Mouse (Mus musculus): ENCODE data around the gene Rarres2. TPM values are rescaled to one million over a fixed set of nuclear protein-coding genes. Genes with fewer than 3 reads are reported as not detected.

Gene Rarres2
- total and polyA plus RNA-seq, 3 experiments = not detected

DNA sequence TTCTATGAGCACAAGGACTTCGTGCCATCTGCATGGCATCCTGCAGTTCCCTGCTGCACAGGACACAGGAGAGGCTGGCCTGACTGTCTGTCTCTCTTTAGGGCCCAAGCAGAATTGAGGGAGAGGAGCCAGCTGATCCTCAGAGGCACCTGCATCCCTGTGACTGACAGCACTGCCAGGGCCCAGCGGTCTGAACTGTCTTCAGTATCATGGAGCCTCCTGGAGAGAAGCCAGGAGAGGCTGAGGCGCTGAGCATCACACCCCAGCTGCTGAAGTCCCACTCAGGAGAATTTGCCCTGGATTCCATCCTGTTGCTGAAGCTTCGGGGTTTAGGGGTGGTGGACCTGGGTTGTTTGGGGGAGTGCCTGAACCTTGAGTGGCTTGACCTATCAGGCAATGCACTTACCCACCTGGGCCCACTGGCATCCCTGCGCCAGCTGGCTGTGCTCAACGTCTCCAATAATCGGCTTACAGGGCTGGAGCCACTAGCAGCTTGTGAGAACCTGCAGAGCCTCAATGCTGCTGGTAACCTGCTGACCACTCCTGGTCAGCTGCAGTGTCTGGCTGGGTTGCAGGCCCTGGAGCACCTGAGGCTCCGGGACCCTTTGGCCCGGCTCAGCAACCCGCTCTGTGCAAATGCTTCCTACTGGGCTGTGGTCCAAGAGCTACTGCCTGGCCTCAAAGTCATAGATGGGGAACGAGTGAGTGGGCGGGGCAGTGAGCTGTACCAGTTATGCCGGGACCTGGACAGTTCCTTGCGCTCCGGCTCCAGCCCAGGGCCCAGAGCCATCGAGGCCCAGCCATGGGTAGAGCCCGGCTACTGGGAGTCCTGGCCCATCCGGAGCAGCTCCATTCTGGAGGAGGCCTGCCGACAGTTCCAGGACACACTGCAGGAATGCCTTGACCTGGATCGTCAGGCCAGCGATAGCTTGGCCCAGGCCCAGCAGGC, 4.3 kb downstream of the Rarres2 start:
- no peak for TF ChIP-seq MAZ (IDR thresholded peaks at IDR 0.05; ENCODE audit: low read depth, low read length)
- TF ChIP-seq POLR2AphosphoS2 (IDR thresholded peaks at IDR 0.05; ENCODE audit: low read length) = no peak
- no peak for TF ChIP-seq MYB (IDR thresholded peaks at IDR 0.05; ENCODE audit: low read depth, low read length)
- TF ChIP-seq CHD1 (IDR thresholded peaks at IDR 0.05; ENCODE audit: low read depth, low read length) = no peak
- no peak for TF ChIP-seq RCOR1 (IDR thresholded peaks at IDR 0.05; ENCODE audit: low read depth, low read length)
- no peak for TF ChIP-seq HCFC1 (IDR thresholded peaks at IDR 0.05; ENCODE audit: low read depth, low read length)
- Histone ChIP-seq H3K27me3 (ENCODE audit: control insufficient read depth in 1 of 2, insufficient read depth in 2 of 2, low read length in 2 of 2) (no peaks in the 10 kb centered on the region), H3K4me3 (ENCODE audit: control insufficient read depth in 1 of 2, insufficient read depth in 1 of 2, low read depth in 2 of 2, low read length in 2 of 2) (no peak overlapping the region), H3K27ac (ENCODE audit: control insufficient read depth, low read depth, low read length) (no peak overlapping the region), H3K9me3 (replicated peaks; ENCODE audit: insufficient read depth, low read length) (no peaks in the 10 kb centered on the region), H3K9ac (ENCODE audit: control insufficient read depth, low read depth, low read length, poor library complexity, severe bottlenecking) (no peak overlapping the region), H3K79me2 (ENCODE audit: control insufficient read depth, insufficient read depth, low read length, poor library complexity) (no peaks in the 10 kb centered on the region), H3K36me3 (ENCODE audit: control insufficient read depth in 1 of 2, insufficient read depth in 2 of 2, low read length in 2 of 2) (no peaks in the 10 kb centered on the region), H3K4me1 (ENCODE audit: control insufficient read depth in 1 of 2, insufficient read depth in 2 of 2, low read length in 2 of 2) (no peaks in the 10 kb centered on the region)
- DNase-seq (ENCODE audit: low read depth, low spot score) = no peak

DNA sequence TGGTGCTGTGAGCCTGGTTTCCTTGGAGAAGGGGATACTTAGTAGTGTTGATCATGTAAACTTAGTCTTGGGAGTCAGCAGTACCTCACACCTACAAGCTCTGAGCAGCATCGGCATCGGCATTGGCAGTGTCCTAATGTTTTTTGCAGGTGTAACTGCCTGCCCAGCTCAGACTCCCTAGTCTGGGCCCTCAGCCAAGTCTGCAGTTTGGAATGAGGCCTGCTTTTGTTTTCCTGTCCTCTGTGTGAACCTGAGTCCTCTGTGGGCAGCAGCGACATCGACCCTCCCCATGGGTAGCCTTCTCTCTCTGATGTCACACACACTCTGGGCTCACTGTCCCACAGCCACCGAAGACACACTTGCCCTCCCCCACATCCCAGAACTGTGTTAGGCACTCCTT, 6.3 kb downstream of the Rarres2 start:
- Histone ChIP-seq H3K9me3 (replicated peaks; ENCODE audit: insufficient read depth, low read length) (no peaks in the 10 kb centered on the region), H3K27me3 (ENCODE audit: control insufficient read depth in 1 of 2, insufficient read depth in 2 of 2, low read length in 2 of 2) (no peaks in the 10 kb centered on the region), H3K4me1 (ENCODE audit: control insufficient read depth in 1 of 2, insufficient read depth in 2 of 2, low read length in 2 of 2) (no peaks in the 10 kb centered on the region), H3K4me3 (ENCODE audit: control insufficient read depth in 1 of 2, insufficient read depth in 1 of 2, low read depth in 2 of 2, low read length in 2 of 2) (no peak overlapping the region), H3K79me2 (ENCODE audit: control insufficient read depth, insufficient read depth, low read length, poor library complexity) (no peaks in the 10 kb centered on the region), H3K9ac (ENCODE audit: control insufficient read depth, low read depth, low read length, poor library complexity, severe bottlenecking) (no peak overlapping the region), H3K36me3 (ENCODE audit: control insufficient read depth in 1 of 2, insufficient read depth in 2 of 2, low read length in 2 of 2) (no peaks in the 10 kb centered on the region), H3K27ac (ENCODE audit: control insufficient read depth, low read depth, low read length) (no peak overlapping the region)
- no peak for TF ChIP-seq HCFC1 (IDR thresholded peaks at IDR 0.05; ENCODE audit: low read depth, low read length)
- no peak for TF ChIP-seq POLR2A (IDR thresholded peaks at IDR 0.05; ENCODE audit: control insufficient read depth in 1 of 2, insufficient read depth in 1 of 2, low read depth in 1 of 2, low read length in 2 of 2, poor library complexity in 1 of 2)
- no peak for TF ChIP-seq USF2 (IDR thresholded peaks at IDR 0.05; ENCODE audit: borderline replicate concordance in 1 of 2, insufficient read depth in 1 of 2, low read depth in 1 of 2, low read length in 2 of 2)
- no peak for TF ChIP-seq CHD2 (IDR thresholded peaks at IDR 0.05; ENCODE audit: low read length)
- no peak for TF ChIP-seq ZNF384 (IDR thresholded peaks at IDR 0.05; ENCODE audit: low read depth, low read length)
- no peak for TF ChIP-seq GATA1 (IDR thresholded peaks at IDR 0.05; ENCODE audit: low read depth, low read length)
- TF ChIP-seq POLR2AphosphoS5 (IDR thresholded peaks at IDR 0.05; ENCODE audit: borderline replicate concordance, low read depth, low read length) = no peak
- no peak for TF ChIP-seq MAFK (IDR thresholded peaks at IDR 0.05; ENCODE audit: borderline replicate concordance, low read depth, low read length)
- TF ChIP-seq MEF2A (IDR thresholded peaks at IDR 0.05; ENCODE audit: extremely low read depth, insufficient replicate concordance, low read depth, low read length, poor library complexity, severe bottlenecking) = no peak
- TF ChIP-seq EP300 (IDR thresholded peaks at IDR 0.05; ENCODE audit: low read depth in 1 of 2, low read length in 2 of 2) = no peak
- TF ChIP-seq BHLHE40 (IDR thresholded peaks at IDR 0.05; ENCODE audit: borderline replicate concordance, low read depth, low read length) = no peak
- TF ChIP-seq SIN3A (IDR thresholded peaks at IDR 0.05; ENCODE audit: low read length) = no peak
- no peak for TF ChIP-seq POLR2AphosphoS2 (IDR thresholded peaks at IDR 0.05; ENCODE audit: low read length)
- TF ChIP-seq CTCF (IDR thresholded peaks at IDR 0.05 in 2 of 3, conservative IDR thresholded peaks at IDR 0.05 in 1 of 3; ENCODE audit: control insufficient read depth in 1 of 3, insufficient read depth in 1 of 3, low read depth in 2 of 3, low read length in 3 of 3, poor library complexity in 1 of 3, severe bottlenecking in 1 of 3) = no peak
- no peak for TF ChIP-seq USF1 (IDR thresholded peaks at IDR 0.05; ENCODE audit: low read depth, low read length)
- TF ChIP-seq TBP (IDR thresholded peaks at IDR 0.05; ENCODE audit: low read depth, low read length) = no peak
- no peak for TF ChIP-seq MAZ (IDR thresholded peaks at IDR 0.05; ENCODE audit: low read depth, low read length)
- TF ChIP-seq TAL1 (IDR thresholded peaks at IDR 0.05; ENCODE audit: low read length) = no peak
- DNase-seq (ENCODE audit: low read depth, low spot score) = no peak
